Mouse (Mus musculus): Measurements from ENCODE around the gene Brk1.

Gene Brk1

DNA sequence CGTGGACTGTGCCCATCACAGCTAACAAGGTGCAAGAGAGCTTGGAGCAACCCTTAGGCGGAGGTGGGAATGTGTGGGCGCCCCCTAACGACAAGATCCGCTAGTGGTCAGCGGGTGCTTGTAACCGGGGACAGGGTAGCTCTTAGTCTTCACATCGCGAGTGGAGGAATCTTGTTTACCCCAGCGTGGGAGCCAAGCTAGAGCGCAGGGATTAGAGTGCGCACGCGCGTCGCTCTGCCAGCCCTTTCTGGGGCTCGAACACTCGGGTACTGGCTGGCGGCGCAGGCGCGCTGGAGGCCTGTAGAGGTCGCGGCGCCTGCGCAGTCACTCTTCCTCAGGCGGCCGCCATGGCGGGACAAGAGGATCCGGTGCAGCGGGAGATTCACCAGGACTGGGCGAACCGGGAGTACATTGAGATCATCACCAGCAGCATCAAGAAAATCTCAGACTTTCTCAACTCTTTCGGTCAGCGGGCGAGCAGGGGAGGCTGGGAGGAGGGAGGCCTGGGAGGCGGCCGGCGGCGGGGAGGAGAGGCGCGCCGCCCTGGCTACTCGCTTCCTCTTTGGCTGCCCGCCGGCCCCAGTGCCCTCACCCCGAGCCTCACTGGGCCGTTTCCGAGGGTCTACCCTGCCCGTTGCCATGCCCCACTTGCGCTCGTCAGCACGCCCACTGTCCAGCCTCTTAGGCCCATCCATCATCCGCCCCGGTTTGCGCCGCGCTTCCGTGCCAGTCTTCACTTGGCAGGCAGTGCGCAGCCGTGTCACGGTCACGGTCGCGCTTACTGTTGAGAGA lies at the start of gene Brk1:
Gene Brk1 (plus strand): TSS at position 341 of the 792 bp plus-strand sequence.
- DNase-seq (ENCODE audit: low spot score) = peak; percentile 92

DNA sequence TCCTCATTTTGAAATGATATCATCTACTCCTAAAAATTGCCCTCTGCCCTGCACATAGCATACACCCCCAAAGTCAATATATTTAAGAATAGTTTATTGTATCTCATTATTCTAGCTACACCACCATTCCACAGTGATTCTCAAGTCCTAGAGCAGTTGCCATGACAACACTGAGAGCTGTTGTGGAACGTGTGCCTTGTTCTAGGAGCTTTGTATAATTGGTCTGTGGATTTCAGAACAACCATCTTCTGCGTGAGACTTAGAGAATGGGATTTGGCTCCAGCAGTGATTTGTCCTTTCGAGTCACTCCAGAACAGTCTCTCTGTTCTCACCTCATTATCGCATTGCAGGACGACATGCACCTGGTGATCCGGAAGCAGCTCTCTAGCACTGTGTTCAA lies 44.8 kb upstream of the Brk1 start:
- no peak for DNase-seq (ENCODE audit: low spot score)

DNA sequence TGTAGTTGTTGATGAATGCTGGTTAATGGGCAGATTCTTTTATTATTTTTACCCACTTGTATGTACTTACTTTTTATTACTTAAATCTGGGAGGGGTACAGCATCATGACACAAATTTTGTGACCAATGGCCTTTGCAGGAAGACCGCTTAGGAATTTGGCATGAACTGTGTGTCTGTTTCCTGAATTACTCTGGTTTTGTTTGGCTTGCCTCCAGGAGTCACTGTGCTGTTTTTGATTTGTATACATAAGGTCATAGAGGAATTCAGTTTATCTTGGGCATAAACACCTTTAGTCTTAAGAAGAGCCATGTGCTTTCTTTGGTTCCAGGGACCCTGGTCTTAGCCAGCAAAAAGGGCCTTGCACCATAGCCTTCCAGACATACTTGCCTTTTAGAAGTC lies 40.0 kb upstream of the Brk1 start:
- DNase-seq (ENCODE audit: low spot score) = no peak

GRCm38 (mm10) chr6:113576044-113576443 lies 28.5 kb upstream of the Brk1 start:
- DNase-seq (ENCODE audit: low spot score) = peak; percentile 29

DNA sequence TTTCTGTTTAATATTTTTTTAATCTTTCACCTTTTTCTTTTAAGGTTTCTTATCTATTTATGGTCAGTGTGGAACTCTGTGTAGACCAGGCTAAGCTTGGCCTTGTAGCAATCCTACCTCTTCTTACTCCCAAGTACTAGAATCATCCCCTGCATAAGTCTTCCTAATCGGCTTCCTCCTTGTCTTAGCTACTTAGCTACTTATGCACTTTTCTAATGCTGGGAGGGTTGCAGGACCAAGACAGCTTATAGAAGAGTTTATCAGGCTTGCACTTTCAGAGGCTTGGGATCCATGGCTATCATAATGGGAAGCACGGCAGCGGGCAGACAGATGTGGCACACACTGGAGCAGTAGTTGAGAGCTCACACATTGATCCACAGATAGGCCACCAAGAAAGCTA lies 25.3 kb upstream of the Brk1 start:
- DNase-seq (ENCODE audit: low spot score) = no peak

DNA sequence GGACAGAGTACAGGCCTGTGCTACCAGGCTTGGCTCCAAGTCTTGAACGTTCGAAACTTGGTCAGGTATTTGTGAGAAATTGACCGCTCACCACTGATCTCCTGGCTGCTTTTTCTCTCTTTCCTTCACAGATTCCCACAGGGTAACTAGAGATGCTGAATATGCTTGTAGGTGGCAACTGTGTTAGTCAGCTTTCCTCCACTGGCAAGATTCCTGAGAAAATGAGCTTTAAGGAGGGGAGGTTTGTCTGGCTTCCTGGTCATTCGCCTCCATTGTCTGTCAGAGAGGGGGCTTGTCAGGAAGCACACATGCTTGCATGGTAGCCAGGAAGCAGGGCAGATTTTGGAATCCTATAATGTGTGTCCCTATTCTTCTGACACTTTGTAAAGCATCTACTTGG lies 21.5 kb upstream of the Brk1 start:
- no peak for DNase-seq (ENCODE audit: low spot score)

DNA sequence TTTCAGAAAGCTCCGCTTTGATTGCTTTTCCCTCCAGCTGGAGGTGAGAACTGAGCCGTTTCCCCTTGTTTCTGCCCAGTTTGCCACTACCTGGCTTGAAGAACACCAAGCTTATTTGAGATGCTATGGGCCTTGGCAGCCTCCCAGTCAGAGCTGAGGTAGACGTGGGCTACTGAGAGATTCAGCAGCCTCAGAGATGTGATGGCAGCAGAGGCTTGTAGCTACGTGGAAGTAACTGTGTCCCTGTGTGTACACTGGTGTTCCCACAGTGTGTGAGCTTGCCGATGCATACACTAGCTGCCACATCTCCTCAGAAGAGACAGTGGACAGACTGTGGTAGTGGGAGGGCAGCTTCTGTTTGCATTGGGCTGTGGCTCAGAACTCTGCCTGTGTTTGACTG lies 19.5 kb upstream of the Brk1 start:
- DNase-seq (ENCODE audit: low spot score) = no peak

- no peak for DNase-seq (ENCODE audit: low spot score)
Measured at GRCm38 (mm10) chr6:113586466-113587183, 17.9 kb upstream of the Brk1 start.

DNA sequence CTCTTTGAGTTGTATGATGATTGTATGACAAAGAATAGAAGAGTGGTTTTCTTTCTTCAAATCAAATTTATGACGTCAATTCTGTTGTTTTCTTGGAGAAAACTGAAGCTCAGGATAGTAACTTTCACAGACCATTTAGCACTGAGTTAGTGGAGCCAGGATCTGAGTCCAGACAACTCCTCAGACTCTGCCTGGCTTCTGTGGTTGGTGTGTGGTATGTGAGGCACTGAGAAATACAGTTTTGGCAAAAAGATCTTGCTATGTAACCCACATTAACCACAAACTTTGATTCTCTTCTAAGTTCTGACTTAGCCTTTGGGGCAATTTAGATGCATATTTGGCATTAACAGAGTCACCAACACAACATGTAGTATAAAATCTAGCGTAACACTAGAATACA lies 11.9 kb upstream of the Brk1 start:
- DNase-seq (ENCODE audit: low spot score) = no peak

DNA sequence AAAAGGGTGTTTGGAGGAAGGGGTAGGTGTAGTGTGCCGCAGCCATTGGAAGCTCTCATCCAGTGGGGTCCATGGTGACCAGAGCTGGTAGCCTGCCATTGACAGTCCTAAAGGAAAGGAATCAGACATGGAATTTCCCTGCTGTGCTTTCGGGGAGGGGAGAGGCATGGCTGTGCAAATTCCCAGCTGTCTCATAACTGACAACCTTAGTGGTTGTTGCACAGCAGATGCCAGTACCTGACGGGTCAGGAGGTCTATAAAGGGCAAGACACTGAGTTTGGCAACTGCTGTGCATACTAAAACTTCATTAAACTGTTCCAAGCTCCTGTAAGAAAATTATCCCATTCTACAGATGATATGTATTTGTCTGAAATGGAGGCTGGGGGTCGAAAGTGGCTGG lies 6.6 kb upstream of the Brk1 start:
- DNase-seq (ENCODE audit: low spot score) = no peak

DNA sequence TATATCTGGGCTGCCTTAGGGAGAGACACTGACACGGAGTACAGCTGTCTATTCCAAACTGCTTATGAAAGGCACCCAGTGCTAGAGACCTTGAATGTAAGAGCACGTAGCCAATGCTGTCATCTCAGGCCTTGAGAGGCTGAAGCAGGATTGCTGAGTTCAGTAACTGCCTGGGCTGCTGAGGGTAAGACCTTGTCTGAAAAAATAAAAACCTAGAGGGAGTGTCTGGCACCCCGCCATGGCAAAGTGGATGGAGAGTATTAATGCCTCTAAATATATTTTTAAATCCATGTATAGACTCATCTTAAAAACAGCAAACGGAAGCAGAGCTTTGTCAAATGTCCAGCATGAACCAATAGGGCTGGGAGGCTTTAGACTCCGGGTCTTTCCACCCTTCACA lies 4.7 kb upstream of the Brk1 start:
- no peak for DNase-seq (ENCODE audit: low spot score)

- no peak for DNase-seq (ENCODE audit: low spot score)
Measured at GRCm38 (mm10) chr6:113600543-113601139, 3.9 kb upstream of the Brk1 start, which contains the start of gene Fancd2os. Fancd2os (minus strand) TSS chr6:113600715.

DNA sequence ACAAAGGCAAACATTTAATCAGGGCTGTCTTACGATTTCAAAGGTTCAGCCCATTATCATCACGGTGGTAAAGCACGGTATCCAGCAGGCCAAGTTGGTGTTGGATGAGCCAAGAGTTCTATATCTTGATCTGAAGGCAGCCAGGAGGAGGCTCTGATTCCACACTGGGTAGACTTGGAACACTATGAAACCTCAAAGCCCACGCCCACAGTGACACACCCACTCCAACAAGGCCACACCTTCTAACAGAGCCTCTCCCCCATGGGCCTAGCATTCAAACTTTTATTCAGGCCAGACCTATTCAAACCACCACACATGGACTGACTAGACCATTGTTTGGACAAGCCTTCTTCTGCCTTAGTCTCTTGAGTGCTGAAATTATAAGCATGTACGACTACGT lies 1.8 kb upstream of the Brk1 start:
- no peak for DNase-seq (ENCODE audit: low spot score)

DNA sequence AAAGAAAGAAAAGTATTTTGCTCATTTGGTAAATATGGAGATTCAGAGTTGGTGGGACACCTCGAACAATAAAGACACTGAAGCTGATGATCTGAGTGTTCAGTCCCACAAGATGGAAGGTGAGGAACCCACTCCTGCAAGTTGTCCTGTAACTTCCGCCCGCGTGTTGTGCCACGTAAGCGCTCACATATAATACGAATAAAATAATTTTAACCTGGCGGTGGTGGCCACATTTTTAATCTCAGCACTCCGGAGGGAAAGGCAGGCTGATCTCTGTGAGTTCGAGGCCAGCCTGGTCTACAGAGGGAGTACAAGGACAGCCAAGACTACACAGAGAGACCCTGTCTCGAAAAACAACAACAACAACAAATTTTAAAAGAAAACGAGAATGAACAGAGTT lies 579 bp upstream of the Brk1 start:
- no peak for DNase-seq (ENCODE audit: low spot score)

- DNase-seq (ENCODE audit: low spot score) = no peak
Measured at GRCm38 (mm10) chr6:113605224-113605545, 613 bp downstream of the Brk1 start.

DNA sequence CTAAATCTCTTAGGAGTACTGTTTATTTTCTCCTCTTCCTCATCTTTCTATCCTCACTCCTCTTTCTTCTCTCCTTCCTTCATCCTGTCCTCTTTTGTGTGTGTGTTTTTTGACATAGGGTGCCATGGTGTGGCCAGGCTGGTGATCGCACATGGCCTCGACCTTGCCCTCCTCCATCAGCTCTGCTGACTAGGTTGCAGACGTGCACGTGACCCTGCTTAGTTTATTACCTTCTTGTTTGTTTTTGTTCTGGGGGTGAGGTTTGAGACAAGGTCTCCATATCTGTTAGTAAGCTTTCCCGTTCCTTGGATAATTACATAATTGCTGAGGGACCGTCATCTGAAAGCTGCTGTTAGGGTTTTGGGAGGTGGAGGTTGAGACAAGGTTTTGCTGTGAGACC lies 4.3 kb downstream of the Brk1 start:
- no peak for DNase-seq (ENCODE audit: low spot score)

GRCm38 (mm10) chr6:113609293-113609692 lies 4.7 kb downstream of the Brk1 start:
- DNase-seq (ENCODE audit: low spot score) = no peak

- DNase-seq (ENCODE audit: low spot score) = no peak
Measured at GRCm38 (mm10) chr6:113612258-113612969, 7.8 kb downstream of the Brk1 start.

- DNase-seq (ENCODE audit: low spot score) = no peak
Measured at GRCm38 (mm10) chr6:113614152-113614551, 9.6 kb downstream of the Brk1 start.

DNA sequence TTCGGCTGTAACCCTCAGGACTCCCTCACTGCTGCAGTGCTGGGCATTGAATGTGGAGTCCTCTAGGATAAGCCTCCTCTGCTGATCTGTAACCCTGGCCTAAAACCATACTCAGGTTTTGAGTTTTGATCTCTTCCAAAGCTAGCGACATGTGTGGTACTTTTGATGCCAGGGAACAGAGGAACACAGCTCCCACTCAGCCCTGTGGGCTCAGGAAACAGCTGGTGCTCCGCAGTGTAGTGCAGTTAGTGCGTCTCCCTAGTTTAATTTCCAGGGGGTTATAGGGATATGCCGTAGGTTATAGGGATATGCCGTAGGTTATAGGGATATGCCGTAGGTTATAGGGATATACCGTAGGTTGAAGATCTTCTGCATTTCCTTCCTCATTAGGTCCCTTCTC lies 10.4 kb downstream of the Brk1 start:
- DNase-seq (ENCODE audit: low spot score) = no peak

GRCm38 (mm10) chr6:113615489-113615888 lies 10.9 kb downstream of the Brk1 start:
- no peak for DNase-seq (ENCODE audit: low spot score)

- no peak for DNase-seq (ENCODE audit: low spot score)
Measured at GRCm38 (mm10) chr6:113623386-113623785, 18.8 kb downstream of the Brk1 start.

All from layer of hippocampus, adult 11-12 months (tissue).